Mouse (Mus musculus) spleen, adult 18-20 months (tissue): Measurements from ENCODE around the gene Ptprg.

Experiments used
- DNase-seq, 2 experiments: peaks; one replicate each; pipeline ENCODE4 v3.0.0; 2022; ENCODE audit warnings: mixed read lengths in 2 of 2

Ptprg gene

DNA sequence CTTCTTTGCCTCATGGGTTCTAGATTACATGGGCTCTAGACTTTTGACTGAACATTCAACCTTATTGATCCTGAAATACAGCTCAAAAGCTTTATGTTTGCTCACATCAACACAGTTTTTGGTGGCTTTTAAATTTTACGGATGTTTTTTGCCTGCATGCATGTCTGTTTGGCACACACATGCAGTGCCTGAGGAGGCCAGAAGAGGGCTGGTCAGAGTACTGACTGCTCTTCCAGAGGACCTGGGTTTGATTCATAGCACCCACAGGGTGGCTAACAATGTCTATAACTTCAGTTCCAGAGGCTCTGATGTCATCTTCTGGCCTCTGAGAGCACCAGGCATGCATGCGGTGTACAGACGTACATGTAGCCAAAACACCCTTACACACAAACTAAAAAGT lies 12.0 kb downstream of the Ptprg start:
- no peak for DNase-seq

DNA sequence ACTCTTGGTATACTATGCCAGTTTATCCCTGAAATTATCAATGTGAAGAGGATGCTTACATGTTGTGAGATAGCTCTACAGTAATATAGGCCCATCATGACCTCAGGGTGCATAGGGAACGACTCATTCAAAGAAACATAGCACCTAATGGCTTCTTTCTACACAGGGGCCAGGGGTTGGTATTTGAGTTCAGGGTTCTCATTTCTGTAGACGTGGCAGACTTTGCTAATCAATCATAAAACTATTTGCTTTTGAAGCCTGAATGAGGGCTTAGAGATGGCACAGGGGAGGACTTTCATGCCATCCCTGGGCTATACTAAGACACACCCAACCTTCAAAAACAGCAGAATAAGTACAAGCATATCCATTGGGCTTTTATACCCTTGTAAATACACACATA lies 16.4 kb downstream of the Ptprg start:
- DNase-seq: no peak

- DNase-seq: no peak
Measured at GRCm38 (mm10) chr14:11571766-11572394, 18.5 kb downstream of the Ptprg start.

- no peak for DNase-seq
Measured at GRCm38 (mm10) chr14:11572395-11572784, 19.1 kb downstream of the Ptprg start.

GRCm38 (mm10) chr14:11573710-11574109 lies 20.4 kb downstream of the Ptprg start:
- DNase-seq: no peak

DNA sequence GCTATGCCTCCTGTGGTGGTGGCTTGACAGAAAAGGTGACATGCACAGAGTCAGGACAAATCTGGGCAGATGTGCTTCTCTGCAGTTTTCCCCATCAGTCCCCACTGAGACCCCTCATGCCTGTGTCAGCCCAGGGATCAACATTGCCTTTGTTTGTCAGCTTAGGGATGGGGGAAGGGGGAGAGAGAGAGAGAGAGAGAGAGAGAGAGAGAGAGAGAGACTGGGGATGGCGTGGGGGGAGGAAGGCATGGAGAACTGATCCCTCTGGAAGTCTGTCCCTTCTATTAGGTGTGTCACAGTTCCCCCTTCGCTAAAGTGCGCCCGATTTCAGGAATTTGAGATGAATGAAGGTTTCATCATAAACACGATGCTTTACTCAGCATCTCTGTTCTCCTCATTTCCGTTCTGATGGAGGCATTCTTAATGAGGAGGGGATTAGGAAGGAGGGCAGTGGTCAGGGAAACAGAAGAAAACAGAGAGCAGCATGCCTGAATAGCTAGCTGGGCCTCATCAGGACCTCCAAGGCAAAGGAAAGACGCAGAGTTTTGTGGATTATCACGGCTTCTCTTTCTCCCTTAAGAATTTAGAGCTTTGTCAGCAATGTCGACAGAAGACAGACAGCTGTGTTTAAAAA lies 24.1 kb downstream of the Ptprg start:
- no peak for DNase-seq

- DNase-seq: no peak
Measured at GRCm38 (mm10) chr14:11577910-11578309, 24.6 kb downstream of the Ptprg start.

DNA sequence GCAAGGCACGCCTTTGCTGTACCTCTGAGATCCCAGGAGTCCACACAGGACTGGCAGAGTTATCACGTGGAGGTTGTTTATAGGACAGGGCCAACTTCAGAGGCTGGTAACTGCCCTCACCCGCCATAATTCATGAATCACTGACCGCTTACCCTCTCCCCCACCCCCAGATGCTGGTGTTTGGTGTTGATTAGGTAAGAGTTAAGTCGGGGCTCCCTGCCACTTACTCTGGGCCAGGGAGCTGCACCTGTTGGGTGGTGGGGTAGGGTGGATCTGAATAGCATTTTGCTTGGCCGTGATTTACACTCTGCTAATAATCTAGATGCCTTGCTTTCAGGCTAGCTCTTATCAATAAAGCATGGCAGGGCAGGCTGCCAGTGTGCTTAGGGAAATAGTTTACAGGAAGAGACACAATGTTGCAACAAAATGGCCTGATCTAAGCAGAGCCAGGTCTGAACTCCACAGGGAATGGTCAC lies 25.2 kb downstream of the Ptprg start:
- DNase-seq: no peak

- no peak for DNase-seq
Measured at GRCm38 (mm10) chr14:11579950-11580349, 26.6 kb downstream of the Ptprg start.

- no peak for DNase-seq
Measured at GRCm38 (mm10) chr14:11584263-11584662, 30.9 kb downstream of the Ptprg start.

DNA sequence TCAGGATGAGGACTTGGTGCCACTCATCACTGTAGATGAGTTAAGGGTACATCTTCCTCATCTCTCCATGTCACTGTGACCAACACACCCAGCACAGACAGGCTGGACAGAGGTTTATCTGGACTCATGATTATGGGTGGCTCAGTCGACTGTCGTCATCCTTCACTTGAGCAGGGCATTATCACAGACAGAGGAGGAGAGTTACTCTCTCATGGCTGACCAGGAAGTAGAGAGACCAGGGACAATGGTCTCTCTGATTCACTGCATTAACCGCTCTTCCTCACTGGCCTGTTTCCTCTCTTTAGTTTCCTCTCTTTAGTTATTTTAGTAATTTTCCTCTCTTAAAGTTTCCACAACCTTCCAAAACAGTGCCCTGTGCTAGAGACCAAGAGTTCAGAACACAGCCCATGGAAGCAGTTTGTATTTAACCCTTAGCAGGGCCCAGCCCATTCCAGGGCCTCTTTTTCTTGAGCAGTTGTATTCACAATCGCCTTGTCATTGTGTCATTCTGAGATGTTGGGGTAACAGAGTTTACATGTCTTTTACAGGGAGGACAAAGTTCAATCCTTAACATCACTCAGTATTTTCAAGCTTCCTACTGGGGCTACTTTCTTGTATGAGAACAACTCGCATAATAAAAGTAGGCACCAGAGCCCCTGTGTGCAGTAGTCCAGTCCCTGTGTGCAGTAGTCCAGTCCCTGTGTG lies 31.7 kb downstream of the Ptprg start:
- no peak for DNase-seq

GRCm38 (mm10) chr14:11590387-11590786 lies 37.1 kb downstream of the Ptprg start:
- no peak for DNase-seq

DNA sequence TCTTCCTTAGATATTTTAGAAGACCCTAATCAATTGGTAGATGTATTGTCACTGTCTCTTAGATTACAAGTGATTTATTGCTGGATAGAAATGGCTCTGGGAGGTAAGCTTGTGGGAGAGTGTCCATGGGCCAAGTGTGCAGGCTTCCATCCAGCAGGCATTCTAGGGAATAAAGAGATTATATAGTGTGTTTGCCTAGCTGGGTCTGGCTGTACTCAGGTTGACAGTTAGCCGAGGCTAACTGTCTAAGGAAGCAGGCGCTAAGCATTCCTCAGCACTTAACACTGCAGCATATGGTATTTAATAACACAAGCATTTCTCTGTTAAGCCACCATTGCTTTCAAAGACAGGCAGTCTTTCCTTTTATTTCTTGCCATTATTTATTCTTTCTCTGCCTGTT lies 39.3 kb downstream of the Ptprg start:
- no peak for DNase-seq

- DNase-seq: no peak
Measured at GRCm38 (mm10) chr14:11594336-11594735, 41.0 kb downstream of the Ptprg start.

- DNase-seq: no peak
Measured at GRCm38 (mm10) chr14:11604133-11604865, 51.0 kb downstream of the Ptprg start.

DNA sequence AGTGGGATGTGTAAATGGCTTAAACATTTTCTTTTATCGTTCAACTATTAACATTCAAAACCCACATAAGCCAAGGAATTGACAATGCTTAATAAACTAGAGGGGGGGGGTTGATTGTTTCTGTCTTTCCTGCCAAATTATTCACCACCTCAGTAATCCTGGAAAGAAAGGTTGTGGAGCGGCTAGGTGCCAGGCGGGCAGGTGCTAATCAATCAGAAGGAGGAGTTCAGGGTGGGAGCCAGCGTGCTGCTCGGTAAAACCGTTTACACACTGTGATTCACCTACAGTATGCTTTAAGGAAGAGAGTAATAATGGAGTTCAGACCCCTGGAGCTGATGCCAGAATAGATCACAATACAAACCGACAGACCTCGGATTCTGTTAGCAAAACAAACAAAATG lies 55.0 kb downstream of the Ptprg start:
- no peak for DNase-seq

GRCm38 (mm10) chr14:11609857-11610582 lies 56.7 kb downstream of the Ptprg start:
- DNase-seq: no peak

DNA sequence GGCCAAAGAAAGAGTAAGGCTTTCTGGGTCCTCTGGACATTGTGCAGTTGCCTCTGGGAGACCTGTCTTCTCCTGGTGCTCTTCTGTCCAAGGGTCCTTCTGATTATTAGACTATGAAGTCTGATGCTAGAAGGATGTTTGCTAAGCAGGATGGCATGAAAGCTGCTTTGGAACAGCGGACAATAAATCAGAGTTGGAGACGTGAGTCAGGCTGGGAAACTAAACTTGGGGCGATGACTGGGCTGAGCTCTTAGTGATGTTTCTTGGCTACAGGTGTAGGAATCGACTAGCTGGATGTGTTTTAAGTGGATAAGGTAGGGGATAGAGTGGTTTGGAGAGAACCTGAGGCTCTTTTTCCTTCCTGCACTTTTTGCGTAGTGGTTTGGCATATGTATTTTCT lies 59.1 kb downstream of the Ptprg start:
- no peak for DNase-seq

- no peak for DNase-seq
Measured at GRCm38 (mm10) chr14:11613146-11613545, 59.8 kb downstream of the Ptprg start.

DNA sequence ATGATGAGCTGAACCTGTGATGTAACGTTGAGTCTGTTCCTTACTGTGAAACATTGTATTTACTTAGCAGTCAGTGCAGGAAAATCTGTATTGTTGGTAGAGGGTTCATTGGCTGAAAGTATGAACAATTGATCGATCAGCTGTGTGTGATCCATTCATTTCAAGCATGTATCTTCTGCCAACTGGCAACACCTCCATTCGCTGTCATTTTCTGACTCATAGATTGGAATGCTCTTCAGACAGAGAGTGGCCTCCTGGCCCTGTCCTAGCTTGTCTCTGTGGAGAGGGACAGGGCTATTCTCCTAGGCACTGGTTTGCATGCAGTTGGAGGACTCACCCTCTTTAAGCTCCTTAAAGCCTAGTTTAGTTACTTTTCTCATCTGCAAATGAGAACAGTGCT lies 62.4 kb downstream of the Ptprg start:
- no peak for DNase-seq

DNA sequence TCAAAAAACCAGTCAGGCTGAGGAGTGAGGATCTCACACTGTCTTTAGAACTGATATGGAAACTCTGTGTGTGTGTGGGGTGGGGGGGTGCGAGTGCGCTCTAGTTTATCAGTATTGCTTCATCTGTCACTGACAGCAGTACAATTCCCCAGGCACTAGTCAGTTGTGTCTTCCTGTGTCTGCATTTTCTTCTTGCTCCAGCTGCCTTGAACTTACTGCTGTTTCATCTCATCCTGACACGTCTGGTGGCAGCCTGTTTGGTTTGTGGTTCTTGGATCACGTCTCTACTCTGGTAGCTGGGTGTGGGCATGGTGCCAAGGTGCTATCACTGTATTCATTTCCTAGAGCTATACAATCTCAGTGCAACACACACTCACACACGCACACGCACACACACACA lies 64.0 kb downstream of the Ptprg start:
- no peak for DNase-seq

DNA sequence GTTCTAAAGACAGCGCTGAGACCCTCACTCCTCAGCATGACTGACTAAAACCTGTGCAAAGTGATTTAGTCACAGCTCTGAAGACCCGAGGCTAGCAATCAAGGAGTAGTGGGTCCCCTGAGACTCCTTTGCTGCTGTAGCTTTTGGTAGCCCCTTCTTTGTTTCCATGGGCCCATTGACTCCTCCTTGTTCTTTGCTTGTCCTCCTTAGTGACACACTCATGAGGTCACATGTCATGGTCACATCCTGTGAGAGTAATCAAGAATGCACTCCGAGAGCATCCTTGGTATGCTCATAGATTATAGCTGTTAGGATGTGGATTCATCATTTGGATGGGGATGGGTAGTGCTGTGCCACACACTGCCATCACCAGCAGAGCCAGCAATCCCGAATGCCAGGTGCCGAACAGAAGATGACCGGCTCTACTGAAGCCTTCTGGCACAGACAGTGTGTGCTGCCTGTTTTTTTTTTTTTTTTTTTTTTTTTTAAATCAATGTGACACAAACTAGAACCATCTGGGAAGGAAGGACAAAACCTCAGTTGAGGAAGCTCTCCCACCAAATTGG lies 64.9 kb downstream of the Ptprg start:
- no peak for DNase-seq
